Mouse (Mus musculus) lung, adult 2 months (tissue): ENCODE data around the gene Lpin1.

ENCODE experiments used
- CTCF ChIP-seq: fragments of 200-500 bp; IDR thresholded peaks from 2 replicates; pipeline ENCODE4 v1.5.1; 2011; ENCODE audit warnings: mild to moderate bottlenecking, low read length, control low read depth; ENCODE audit not compliant: insufficient read depth
- POLR2A ChIP-seq: fragments of 200-500 bp; IDR thresholded peaks from 2 replicates; pipeline ENCODE4 v1.6.1; 2011; ENCODE audit warnings: low read depth, mild to moderate bottlenecking, control low read depth, low read length, borderline replicate concordance; ENCODE audit errors: extremely low read depth

GRCm38 (mm10) chr12:16655604-16656003 is 44.8 kb upstream of the Lpin1 start:
- TF ChIP-seq CTCF (no peak), POLR2A (no peak)
